9 mouse cellular contexts compared by ENCODE assay signal in the genomic region with DNA sequence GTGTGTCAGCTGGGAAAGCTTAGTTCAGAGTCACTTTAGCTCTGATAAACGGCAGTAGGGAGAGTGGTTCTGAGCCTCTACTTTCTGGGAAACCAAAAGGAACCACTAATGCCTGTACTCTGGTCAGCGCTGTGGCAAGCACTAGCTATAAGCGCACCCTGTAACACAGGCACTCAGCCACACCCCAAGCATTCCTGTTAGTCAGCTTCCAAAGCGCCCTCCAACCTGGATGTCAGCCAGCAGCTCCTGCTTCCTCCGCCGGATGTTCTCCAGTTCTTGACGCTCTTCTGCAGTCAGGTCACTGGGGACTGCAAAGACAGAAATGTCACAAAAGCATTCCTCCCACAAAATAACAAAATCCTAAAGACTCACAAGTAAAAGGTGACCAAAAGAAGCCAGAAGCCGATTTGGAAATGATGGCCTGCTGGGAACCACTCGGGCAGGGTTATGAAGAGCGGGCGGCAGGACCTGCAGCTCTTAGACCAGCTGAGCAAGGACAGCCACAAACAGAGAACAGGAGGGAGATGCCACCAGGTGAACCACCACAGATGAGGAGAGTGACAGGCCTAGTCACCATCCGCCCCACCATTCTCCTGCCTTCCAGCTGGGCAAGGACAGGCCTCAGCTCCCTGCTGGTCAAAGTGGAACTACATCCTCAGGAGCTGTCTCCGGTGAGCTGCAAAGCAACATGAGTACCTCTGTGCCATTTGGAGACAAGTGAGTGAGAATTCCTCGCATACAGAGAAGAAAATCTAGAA. TPM values are rescaled to one million over a fixed set of nuclear protein-coding genes. Genes with fewer than 3 reads are reported as not detected.
DNase-seq lines count a peak whose midpoint lies in the region; ATAC-seq and TF ChIP-seq lines count a peak whose summit lies in the region.
"Had no signal": no experiment of that assay in that cellular context is flagged by ENCODE, and none has a peak within 500 bp of the region (broad histone marks: within the 10 kb centered on the region; RNA-seq: fewer than 3 reads in every experiment).

No protein-coding gene starts in this region.

- no peak overlapping the region for H3K4me3 ChIP-seq in CH12.LX (replicated peaks in 1 of 3; ENCODE audit: low read depth in 2 of 3, low read length in 2 of 3, poor library complexity in 1 of 3)
- H3K4me3 ChIP-seq: neural tube, embryonic 12.5 days had no signal

- H3K79me2 ChIP-seq in CH12.LX (replicated peaks; ENCODE audit: control insufficient read depth, extremely low read depth, insufficient read depth, poor library complexity, severe bottlenecking) = peaks cover 64% of the 10 kb centered on the region

- no peak overlapping the region for H3K9ac ChIP-seq in CH12.LX (ENCODE audit: insufficient read depth, low read depth)
- H3K9ac ChIP-seq: neural tube, embryonic 12.5 days had no signal

- TF ChIP-seq RAD21 in CH12.LX (IDR thresholded peaks at IDR 0.05; ENCODE audit: low read depth, low read length) = no peak

- peak overlapping the region; percentile 54 for H3K27ac ChIP-seq in CH12.LX (ENCODE audit: insufficient read depth, low read depth)
- H3K27ac ChIP-seq: neural tube, embryonic 12.5 days had no signal

- in situ Hi-C loops in CH12.LX (cut with MboI; ENCODE audit: low pct_ligation_motif_present, low pct_unique_long_range_greater_than_20kb, low sequenced_read_pairs) = no loop called here

- no peak for TF ChIP-seq CTCF in CH12.LX (conservative IDR thresholded peaks at IDR 0.05 in 1 of 2, IDR thresholded peaks at IDR 0.05 in 1 of 2; ENCODE audit: low read depth in 2 of 2, low read length in 2 of 2)

- H3K9me3 ChIP-seq in CH12.LX (replicated peaks; ENCODE audit: low read length) = no peaks in the 10 kb centered on the region
- H3K9me3 ChIP-seq: neural tube, embryonic 12.5 days had no signal

- TF ChIP-seq EP300 in CH12.LX (IDR thresholded peaks at IDR 0.05; ENCODE audit: low read length) = no peak

- no peak for TF ChIP-seq POLR2A in CH12.LX (IDR thresholded peaks at IDR 0.05; ENCODE audit: low read depth, low read length)

- peak; percentile 66 for DNase-seq in cerebellum, adult 11 months
- no peak for DNase-seq in cerebellum, postnatal 4 days (ENCODE audit: low spot score in 2 of 2)
- DNase-seq in CH12.LX (ENCODE audit: extremely low read depth) = no peak
- DNase-seq in cerebellum, postnatal 25 days = peak; percentile 79 to 87
- DNase-seq in heart, postnatal 25 days (ENCODE audit: low spot score) = peak; percentile 67
- peak; percentile 88 to 92 for DNase-seq in lung, adult 18-20 months
- no peak for DNase-seq in layer of hippocampus, adult 8-10 months (ENCODE audit: low spot score in 2 of 2)

- H3K4me2 ChIP-seq in CH12.LX (ENCODE audit: insufficient read depth, low read depth, poor library complexity, severe bottlenecking) = no peak overlapping the region
- H3K4me2 ChIP-seq: neural tube, embryonic 12.5 days had no signal

- H3K27me3 ChIP-seq in CH12.LX (replicated peaks) = no peaks in the 10 kb centered on the region
- H3K27me3 ChIP-seq: neural tube, embryonic 12.5 days had no signal

- H3K36me3 ChIP-seq in CH12.LX (replicated peaks in 1 of 2; ENCODE audit: control insufficient read depth in 1 of 2, insufficient read depth in 1 of 2, low read length in 1 of 2) = peaks cover 60 to 93% of the 10 kb centered on the region in 2 experiments

- dilution Hi-C loops in CH12.LX (cut with MboI; ENCODE audit: extremely low pct_ligation_motif_present, extremely low pct_unique_long_range_greater_than_20kb, low sequenced_read_pairs) = no loop called here

- H3K4me1 ChIP-seq in CH12.LX (ENCODE audit: control insufficient read depth in 1 of 2, insufficient read depth in 2 of 2) = peaks cover 39 to 67% of the 10 kb centered on the region in 2 experiments

- intact Hi-C loops in heart, postnatal 25 days (cut with DNase I) = no loop called here

- ATAC-seq in megakaryocyte-erythroid progenitor cell, adult 5-6 weeks (replicated peaks; ENCODE audit: low FRiP score, low TSS enrichment, poor library complexity, severe bottlenecking) = no peak

TF ChIP-seq in CH12.LX, 34 proteins besides CTCF, POLR2A, EP300 and RAD21:
- TF ChIP-seq JUND (conservative IDR thresholded peaks at IDR 0.05; ENCODE audit: low read depth, low read length) = no peak
- 0 out of 2 replicates have a peak, but pooled peaks have one; percentile 15 for TF ChIP-seq ZMIZ1 (IDR thresholded peaks at IDR 0.05; ENCODE audit: low read depth, low read length)
- TF ChIP-seq TCF12 (IDR thresholded peaks at IDR 0.05; ENCODE audit: low read depth, low read length) = 0 out of 2 replicates have a peak, but pooled peaks have one; percentile 1
- peak; percentile 10; the same call in 1 of the 2 replicates for TF ChIP-seq MXI1 (IDR thresholded peaks at IDR 0.05; ENCODE audit: low read depth, low read length)
TF ChIP-seq in CH12.LX: peak in this region for 3.

RNA-seq across cellular contexts. Expression of gene Cyth1, which starts 54.8 kb away (rescaled TPM):
- total RNA-seq in CH12.LX (2012; rRNA removed) = 47.8 and 49.7 TPM in 2 replicates
- 108 and 122 TPM in 2 replicates for total RNA-seq in CH12.LX (2014; rRNA removed)
- polyA plus RNA-seq in CH12.LX (2012; ENCODE audit: insufficient read length, low read depth) = 79.7 and 127 TPM in 2 replicates
- 10 to 100 TPM; 48.9 to 53.8 TPM for total RNA-seq in heart, postnatal 25 days (2021)
- 6.8 and 14.3 TPM in 2 replicates for total RNA-seq in megakaryocyte-erythroid progenitor cell, adult 5-6 weeks (2014; fragmentation: Nextera tagmentation)
- total RNA-seq in megakaryocyte-erythroid progenitor cell, adult 5-6 weeks (2017) = 11.2 and 17.7 TPM in 2 replicates
- 10 to 100 TPM; 84.7 to 96.8 (median 89.4) TPM for total RNA-seq in layer of hippocampus, adult 8-10 months (2022)

Comparison
In these comparisons a context has a peak if more than half of its experiments do, and no peak if none do; other contexts are left out.
1. DNase-seq: peak in cerebellum, adult 11 months (single experiment), cerebellum, postnatal 25 days (2 of 2), heart, postnatal 25 days (single experiment) and lung, adult 18-20 months (2 of 2); none in cerebellum, postnatal 4 days (0 of 2), CH12.LX (single experiment) and layer of hippocampus, adult 8-10 months (0 of 2).